Mouse (Mus musculus) C2C12 (cell line): Measurements from ENCODE around the gene Rex1bd.

ENCODE experiments used
- CTCF ChIP-seq: IDR thresholded peaks from one replicate; pipeline ENCODE4 v1.5.1; 2011; ENCODE audit not compliant: control insufficient read depth, insufficient read depth, insufficient read length
- MAX ChIP-seq: IDR thresholded peaks from one replicate; pipeline ENCODE4 v1.6.1; 2011; ENCODE audit warnings: mild to moderate bottlenecking, control low read depth
- MYOD1 ChIP-seq: IDR thresholded peaks from one replicate; pipeline ENCODE4 v1.6.1; 2011; ENCODE audit warnings: low read depth; ENCODE audit not compliant: control insufficient read depth, insufficient read length
- USF1 ChIP-seq: IDR thresholded peaks from one replicate; pipeline ENCODE4 v1.6.1; 2011; ENCODE audit warnings: low read depth, mild to moderate bottlenecking, control low read depth, moderate library complexity

- TF ChIP-seq MYOD1, result no peak
- no peak for TF ChIP-seq CTCF
- no peak for TF ChIP-seq USF1
- TF ChIP-seq MAX, result no peak
Measured at GRCm38 (mm10) chr8:70482943-70483342, 23.6 kb downstream of the Rex1bd start.
